Mouse (Mus musculus): ENCODE measurements around the gene Gas7.

- TF ChIP-seq CTCF (IDR thresholded peaks at IDR 0.05; ENCODE audit: low read depth, low read length) (no peak), POLR2A (IDR thresholded peaks at IDR 0.05; ENCODE audit: extremely low read depth, insufficient read depth, low read length) (no peak)
These were observed 181.8 kb downstream of the Gas7 start for GRCm38 (mm10) chr11:67636905-67637586.

All from liver, adult 2 months (tissue).